Mouse (Mus musculus): ENCODE results near the gene Carnmt1. TPM values are rescaled to one million over a fixed set of nuclear protein-coding genes. Genes with fewer than 3 reads are reported as not detected.

The Carnmt1 gene
- polyA plus RNA-seq, 1 experiment from 2014 or later = 24.0 TPM

DNA sequence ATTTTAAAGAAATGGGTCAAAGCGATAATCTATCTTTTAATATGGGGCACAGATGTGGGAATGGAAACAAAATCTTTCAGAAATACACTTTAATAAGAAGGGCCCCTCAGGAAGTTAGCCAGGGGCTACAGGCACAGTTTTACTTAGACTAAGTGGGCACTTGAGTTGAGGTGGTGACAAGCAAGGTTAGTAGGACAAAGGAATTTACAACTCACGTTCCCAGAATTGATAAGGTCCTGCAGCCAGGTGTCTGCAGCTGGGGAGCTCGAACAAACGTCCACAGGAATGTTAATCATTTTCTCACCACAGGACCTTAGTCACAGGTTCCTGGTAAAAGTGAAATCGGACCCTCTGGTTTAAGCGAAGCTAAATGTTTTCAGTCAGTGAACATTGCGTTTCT, 60.5 kb downstream of the Carnmt1 start:
- H3K27ac ChIP-seq = no peak overlapping the region
- no peak overlapping the region for H3K4me3 ChIP-seq (replicated peaks)
- H3K9ac ChIP-seq = no peak overlapping the region
- no peaks in the 10 kb centered on the region for H3K4me1 ChIP-seq (replicated peaks)
- H3K36me3 ChIP-seq = no peaks in the 10 kb centered on the region
- H3K27me3 ChIP-seq (replicated peaks) = no peaks in the 10 kb centered on the region
- peak; percentile 41; the same call in 1 of the 2 replicates for ATAC-seq
- no peaks in the 10 kb centered on the region for H3K9me3 ChIP-seq
- no peak overlapping the region for H3K4me2 ChIP-seq (replicated peaks)
- WGBS = 22% methylated on average over 7 of the region's 7 CpGs

DNA sequence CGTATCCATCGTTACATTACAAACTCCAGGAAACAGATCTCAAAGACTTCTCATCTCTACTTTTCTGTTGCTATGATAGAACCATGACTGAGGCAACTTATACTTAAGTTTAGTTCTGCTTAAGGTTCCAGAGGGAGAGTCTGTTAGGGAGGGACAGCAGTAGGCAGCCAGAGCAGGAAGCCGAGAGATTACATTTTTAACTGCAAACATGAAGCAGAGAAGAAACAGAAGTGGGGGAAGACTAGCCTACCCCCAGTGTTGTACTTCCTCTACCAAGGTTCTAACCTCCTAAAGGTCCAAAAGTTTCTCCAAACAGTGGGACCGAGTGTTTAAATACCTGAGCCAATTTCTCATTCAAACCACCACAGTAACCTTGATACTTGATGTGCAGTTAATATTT, 65.3 kb downstream of the Carnmt1 start:
- Histone ChIP-seq H3K4me3 (replicated peaks) (no peak overlapping the region), H3K27ac (no peak overlapping the region), H3K36me3 (no peaks in the 10 kb centered on the region), H3K27me3 (replicated peaks) (no peaks in the 10 kb centered on the region), H3K9ac (no peak overlapping the region), H3K9me3 (no peaks in the 10 kb centered on the region), H3K4me2 (replicated peaks) (no peak overlapping the region), H3K4me1 (replicated peaks) (no peaks in the 10 kb centered on the region)
- 92% methylated on average over 4 of the region's 4 CpGs for WGBS
- ATAC-seq = no peak

DNA sequence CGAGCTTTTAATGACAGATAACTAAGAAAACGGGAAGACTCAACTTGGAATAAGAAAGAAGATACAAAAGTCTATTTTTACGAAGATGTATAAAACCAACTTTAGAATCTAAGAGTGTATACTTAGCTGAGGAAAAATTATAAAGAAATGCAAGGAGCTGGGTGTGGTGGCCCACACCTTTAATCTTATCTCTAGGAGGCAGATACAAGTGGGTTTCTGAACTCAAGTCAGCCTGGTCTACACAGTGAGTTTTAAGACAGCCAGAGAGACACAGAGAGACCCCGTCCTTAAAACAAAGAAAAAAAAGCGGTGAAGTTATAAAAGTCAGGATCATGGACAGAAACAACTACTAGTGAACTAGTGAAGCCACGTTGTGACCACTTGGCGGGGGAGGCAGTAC, 68.6 kb downstream of the Carnmt1 start:
- Histone ChIP-seq H3K27ac (no peak overlapping the region), H3K4me2 (replicated peaks) (no peak overlapping the region), H3K9ac (no peak overlapping the region), H3K36me3 (no peaks in the 10 kb centered on the region), H3K9me3 (no peaks in the 10 kb centered on the region), H3K4me3 (replicated peaks) (no peak overlapping the region), H3K4me1 (replicated peaks) (no peaks in the 10 kb centered on the region), H3K27me3 (replicated peaks) (no peaks in the 10 kb centered on the region)
- ATAC-seq = no peak
- WGBS = 74% methylated on average over 7 of the region's 7 CpGs

DNA sequence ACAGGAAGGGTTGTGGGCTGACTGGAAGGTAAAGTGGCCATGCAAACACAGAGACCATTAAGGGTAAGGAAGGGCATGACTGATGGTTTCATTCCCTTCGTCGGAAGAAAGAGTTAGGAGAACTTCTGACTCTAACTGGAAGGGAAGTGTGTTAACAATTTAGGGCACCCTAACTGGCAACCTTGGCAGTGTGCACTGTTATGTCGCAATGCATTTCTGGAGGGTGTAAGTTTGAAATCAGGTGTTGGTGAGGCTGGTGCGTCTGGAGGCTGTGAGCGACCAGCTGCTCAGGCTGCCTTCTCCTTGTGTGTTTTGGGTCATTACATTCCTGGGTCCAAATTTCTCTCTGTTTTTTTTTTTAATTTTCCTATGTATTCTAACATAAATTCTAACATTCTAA, 73.4 kb downstream of the Carnmt1 start:
- H3K27ac ChIP-seq = no peak overlapping the region
- no peak for ATAC-seq
- H3K4me3 ChIP-seq (replicated peaks) = no peak overlapping the region
- H3K4me1 ChIP-seq (replicated peaks) = no peaks in the 10 kb centered on the region
- no peaks in the 10 kb centered on the region for H3K36me3 ChIP-seq
- H3K4me2 ChIP-seq (replicated peaks) = no peak overlapping the region
- no peaks in the 10 kb centered on the region for H3K9me3 ChIP-seq
- no peak overlapping the region for H3K9ac ChIP-seq
- no peaks in the 10 kb centered on the region for H3K27me3 ChIP-seq (replicated peaks)
- 77% methylated on average over 5 of the region's 5 CpGs for WGBS

DNA sequence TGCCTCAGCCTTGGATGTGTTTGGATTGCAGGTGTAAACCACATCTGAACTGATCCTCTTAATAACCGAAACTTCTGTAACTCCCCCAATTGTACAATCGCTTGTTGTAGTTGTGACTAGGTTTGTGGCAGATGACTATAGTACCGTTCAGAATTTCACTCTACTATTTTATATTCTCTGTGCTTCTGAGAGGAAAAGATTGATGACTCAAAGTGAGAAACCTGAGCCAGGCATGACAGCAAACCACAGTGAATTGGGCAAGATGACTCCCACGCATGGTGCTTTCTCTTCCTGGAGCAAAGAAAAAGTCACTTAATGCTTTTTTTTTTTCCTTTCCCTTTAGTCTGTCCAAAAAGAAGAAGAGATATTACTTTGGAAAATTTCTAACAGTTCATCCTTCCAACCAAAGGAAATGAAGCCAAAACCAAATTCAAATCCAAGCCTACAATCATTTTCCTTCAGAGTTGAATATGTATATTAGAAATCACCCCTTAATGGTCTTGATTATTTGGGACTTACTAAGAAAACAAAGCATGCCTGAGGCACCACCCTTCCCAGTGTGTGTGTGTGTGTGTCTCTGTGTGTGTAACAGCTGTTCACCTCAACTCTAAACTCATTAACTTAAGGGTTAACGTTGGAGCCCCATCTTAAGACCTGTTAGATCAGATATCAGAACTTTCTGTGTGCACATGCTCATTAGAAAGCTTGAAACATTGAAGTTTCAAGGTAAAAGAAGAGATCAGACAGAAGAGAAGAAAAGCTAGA, 76.2 kb downstream of the Carnmt1 start:
- no peak for ATAC-seq
- Histone ChIP-seq H3K4me2 (replicated peaks) (no peak overlapping the region), H3K9me3 (no peaks in the 10 kb centered on the region), H3K4me3 (replicated peaks) (no peak overlapping the region), H3K4me1 (replicated peaks) (no peaks in the 10 kb centered on the region; the same call in 1 of the 2 replicates), H3K9ac (no peak overlapping the region), H3K27me3 (replicated peaks) (no peaks in the 10 kb centered on the region), H3K36me3 (no peaks in the 10 kb centered on the region), H3K27ac (no peak overlapping the region)
- WGBS = 84% methylated on average over 5 of the region's 5 CpGs

DNA sequence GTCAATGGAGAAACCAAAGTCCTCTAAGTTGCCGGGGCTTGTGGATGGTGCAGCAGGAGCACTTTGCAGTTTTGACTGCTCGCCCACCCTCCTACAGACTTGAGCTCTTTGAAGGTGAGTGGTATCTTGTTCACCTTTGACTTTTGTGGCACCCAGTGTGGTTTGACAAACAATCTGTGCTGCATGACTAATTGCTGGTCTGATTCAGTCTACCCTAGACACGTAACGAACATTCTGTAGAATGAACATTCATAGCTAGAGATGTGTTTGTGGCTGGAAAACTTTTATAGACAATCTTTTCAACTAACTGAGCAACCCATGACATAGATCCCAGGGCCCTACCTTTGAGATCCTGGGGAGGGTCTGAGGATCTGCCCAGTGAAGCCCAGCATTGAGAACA, 76.8 kb downstream of the Carnmt1 start:
- Histone ChIP-seq H3K4me1 (replicated peaks) (no peaks in the 10 kb centered on the region; the same call in 1 of the 2 replicates), H3K27ac (no peak overlapping the region), H3K9me3 (no peaks in the 10 kb centered on the region), H3K9ac (no peak overlapping the region), H3K27me3 (replicated peaks) (no peaks in the 10 kb centered on the region), H3K4me2 (replicated peaks) (no peak overlapping the region), H3K4me3 (replicated peaks) (no peak overlapping the region), H3K36me3 (no peaks in the 10 kb centered on the region)
- no peak for ATAC-seq
- 93% methylated on average over 4 of the region's 4 CpGs for WGBS

DNA sequence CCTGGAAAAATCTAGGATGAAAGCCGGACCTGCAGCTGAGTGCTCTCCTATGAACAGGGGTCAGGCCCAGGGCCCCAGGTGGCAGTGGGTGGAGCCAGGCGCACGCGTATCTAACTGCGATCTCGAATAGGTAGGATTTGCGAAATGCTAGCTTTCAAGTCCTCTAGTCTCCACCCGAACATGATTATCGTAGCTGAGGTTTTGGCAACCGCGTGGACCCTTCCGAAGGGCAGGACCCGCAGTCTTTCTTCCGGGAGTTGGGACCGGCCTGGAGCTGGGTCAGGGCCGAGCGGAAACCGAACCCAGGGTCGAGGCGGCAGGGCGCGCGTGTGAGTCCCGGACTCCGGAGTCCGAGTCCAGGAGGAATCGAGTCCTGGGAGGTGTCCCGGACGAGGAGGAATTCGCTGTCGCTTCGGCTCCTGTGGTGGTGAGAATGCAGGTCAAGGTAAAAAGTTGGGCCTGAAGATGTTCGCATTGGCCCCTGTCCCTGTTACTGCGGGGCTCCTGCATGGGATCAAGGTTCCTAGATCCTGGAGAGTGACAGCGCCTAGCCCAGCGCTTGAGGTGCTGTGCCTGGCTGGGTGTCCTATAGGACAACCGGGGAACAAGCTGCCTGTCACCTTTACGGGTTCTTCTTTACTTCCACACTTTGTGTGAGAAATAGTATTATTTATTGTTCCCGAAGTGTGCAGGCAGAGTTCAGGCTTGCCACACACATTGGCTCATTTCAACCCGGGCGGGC, 79.2 kb downstream of the Carnmt1 start, which contains the start of gene Trpm6:
Gene Trpm6 (plus strand): TSS at position 386 of the 742 bp plus-strand sequence.
- WGBS = 7% methylated on average over 41 of the region's 41 CpGs
- Histone ChIP-seq H3K27me3 (replicated peaks) (no peaks in the 10 kb centered on the region), H3K9ac (peak within 1 kb of the TSS; percentile 29), H3K4me3 (replicated peaks) (peak within 1 kb of the TSS; percentile 32), H3K4me1 (replicated peaks) (no peaks in the 10 kb centered on the region; the same call in 1 of the 2 replicates), H3K4me2 (replicated peaks) (peak within 1 kb of the TSS; percentile 63), H3K27ac (no peak within 1 kb of the TSS), H3K36me3 (no peaks in the 10 kb centered on the region), H3K9me3 (no peaks in the 10 kb centered on the region)
- peak; percentile 56; the same call in 1 of the 2 replicates for ATAC-seq

Other genes starting within 250 kb of the Carnmt1 start
- 86.3 and 87.4 TPM in 2 replicates for gene Ostf1, start 38.9 kb upstream of the Carnmt1 start, polyA plus RNA-seq (2015; fragmentation: Nextera tagmentation; extraction: Ambion mirVana)
- gene Nmrk1, start 38.8 kb upstream of the Carnmt1 start, polyA plus RNA-seq (2015; fragmentation: Nextera tagmentation; extraction: Ambion mirVana) = 9.0 and 9.8 TPM in 2 replicates
- gene D030056L22Rik, start 42.4 kb downstream of the Carnmt1 start, polyA plus RNA-seq (2015; fragmentation: Nextera tagmentation; extraction: Ambion mirVana) = 26.4 and 30.8 TPM in 2 replicates
- 0.04 and 0.14 TPM in 2 replicates for gene Trpm6, start 79.2 kb downstream of the Carnmt1 start, polyA plus RNA-seq (2015; fragmentation: Nextera tagmentation; extraction: Ambion mirVana)

Measured in intestine, embryonic 15.5 days (tissue).